Mouse (Mus musculus) liver, embryonic 14.5 days (tissue): ENCODE data around the gene Slamf8.

Experiments
- CTCF ChIP-seq: IDR thresholded peaks from 2 replicates; pipeline ENCODE4 v1.5.1; 2016; ENCODE audit warnings: antibody characterized with exemption, low read depth, control low read depth
- EP300 ChIP-seq: IDR thresholded peaks from 2 replicates; pipeline ENCODE4 v1.6.1; 2016; ENCODE audit warnings: antibody characterized with exemption, low read depth

GRCm38 (mm10) chr1:172580116-172580515 lies 10.3 kb downstream of the Slamf8 start:
- TF ChIP-seq CTCF (no peak), EP300 (no peak)
